Mouse (Mus musculus) right cerebral cortex, postnatal 14 days (tissue): Measurements from ENCODE around the gene Zer1.

ENCODE experiments used
- DNase-seq: peaks from one replicate; pipeline ENCODE4 v3.0.0; 2022

Zer1 gene

DNA sequence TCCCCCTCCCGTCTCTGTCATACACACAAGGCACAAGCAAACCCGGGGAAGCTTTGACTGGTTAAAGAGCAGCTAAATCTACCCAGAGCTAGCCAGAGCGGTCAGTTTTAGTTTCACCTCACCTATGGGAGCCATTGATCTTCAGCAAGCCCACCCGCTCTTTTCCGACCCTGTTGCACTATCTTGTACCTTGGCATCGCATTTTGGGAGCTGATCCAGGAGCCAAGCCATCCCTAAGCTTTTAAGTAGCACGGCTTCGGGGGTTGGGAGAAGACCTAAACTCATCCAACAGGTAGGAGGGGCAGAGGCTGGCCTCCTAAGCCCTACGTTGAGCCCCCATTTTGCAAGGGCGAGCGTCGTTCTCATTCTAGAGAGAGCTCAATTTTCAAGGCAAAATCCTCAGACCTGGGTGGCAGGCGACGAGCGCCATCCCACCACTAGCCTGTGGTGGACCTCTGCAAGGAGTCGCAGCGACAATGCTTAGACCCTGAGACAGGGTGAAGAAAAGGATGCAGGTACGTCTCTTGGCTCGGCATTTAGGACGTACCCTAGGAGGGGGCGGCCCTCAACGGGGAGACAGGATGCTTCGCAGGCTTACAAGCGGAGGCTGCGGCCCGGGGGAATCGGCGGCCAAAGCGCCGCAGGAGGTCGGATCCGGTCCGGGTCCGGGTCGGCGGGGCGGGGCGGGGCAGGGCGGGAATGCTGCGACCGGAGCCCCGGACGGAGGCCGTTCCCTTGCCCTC lies 485 bp downstream of the Zer1 start:
- DNase-seq: no peak

DNA sequence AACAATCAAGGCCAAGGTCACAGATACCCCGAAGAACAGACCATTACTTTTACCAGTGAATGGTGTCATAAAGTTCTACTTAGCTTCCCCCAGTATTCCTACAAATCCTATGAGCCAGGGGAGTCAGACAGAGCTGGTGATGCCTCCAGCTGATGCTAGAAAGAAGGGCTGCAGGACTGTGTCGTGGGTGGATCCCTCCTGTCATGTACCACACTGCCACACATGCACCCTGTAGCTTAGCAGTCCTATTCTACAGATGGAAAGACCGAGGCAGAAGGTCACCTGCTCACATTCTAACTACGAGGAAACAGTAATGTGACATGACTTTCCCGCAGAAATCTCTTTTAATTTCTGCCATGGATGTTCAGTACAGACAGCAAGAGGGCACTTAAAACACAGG lies 1.6 kb downstream of the Zer1 start:
- DNase-seq: no peak

DNA sequence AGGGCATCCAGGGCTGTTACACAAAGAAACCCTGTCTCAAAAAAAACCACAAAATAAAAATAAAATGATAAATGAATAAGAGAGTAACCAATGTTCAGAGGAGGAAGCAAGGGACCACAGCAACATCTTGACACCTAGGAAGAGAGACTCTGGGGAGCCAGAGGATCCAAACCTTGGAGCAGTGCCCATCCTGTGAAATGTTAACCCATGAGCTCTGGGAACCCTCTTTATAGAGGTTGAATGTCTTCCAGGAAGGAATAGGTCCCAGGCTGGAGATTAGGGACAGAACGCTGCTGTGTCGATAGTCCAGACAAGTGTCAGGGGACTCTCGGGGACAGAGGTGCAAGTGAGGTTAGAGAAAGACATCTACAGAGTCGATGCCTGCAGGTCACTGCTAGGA lies 4.1 kb downstream of the Zer1 start:
- DNase-seq: no peak

GRCm38 (mm10) chr2:30119641-30120051 lies 4.7 kb downstream of the Zer1 start:
- peak; percentile 58 for DNase-seq

GRCm38 (mm10) chr2:30112564-30112963 lies 11.8 kb downstream of the Zer1 start:
- DNase-seq: no peak

- DNase-seq: no peak
Measured at GRCm38 (mm10) chr2:30111500-30111899, 12.9 kb downstream of the Zer1 start.

GRCm38 (mm10) chr2:30108260-30108659 lies 16.1 kb downstream of the Zer1 start:
- no peak for DNase-seq

DNA sequence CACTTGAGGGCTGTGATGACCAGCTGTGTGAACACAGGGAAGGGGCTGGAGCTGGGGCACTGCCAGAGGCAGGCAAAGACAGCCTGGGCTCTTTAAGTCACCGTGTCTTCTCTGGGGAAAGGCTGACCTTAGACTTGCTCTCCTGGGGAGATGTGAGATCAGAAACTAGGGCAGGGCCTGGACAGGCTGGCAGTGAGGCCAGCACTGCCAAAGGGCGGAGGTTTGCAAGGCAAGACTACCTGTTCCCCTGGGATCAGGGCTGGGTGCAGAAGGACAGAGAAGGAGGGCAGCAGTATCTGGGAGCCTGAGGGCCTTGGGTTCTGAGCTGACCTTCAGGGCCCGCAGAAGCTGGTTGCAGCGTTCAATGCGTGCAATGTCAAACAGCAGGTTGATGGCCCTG lies 16.7 kb downstream of the Zer1 start:
- DNase-seq: no peak

GRCm38 (mm10) chr2:30106364-30106763 lies 18.0 kb downstream of the Zer1 start:
- peak; percentile 57 for DNase-seq

DNA sequence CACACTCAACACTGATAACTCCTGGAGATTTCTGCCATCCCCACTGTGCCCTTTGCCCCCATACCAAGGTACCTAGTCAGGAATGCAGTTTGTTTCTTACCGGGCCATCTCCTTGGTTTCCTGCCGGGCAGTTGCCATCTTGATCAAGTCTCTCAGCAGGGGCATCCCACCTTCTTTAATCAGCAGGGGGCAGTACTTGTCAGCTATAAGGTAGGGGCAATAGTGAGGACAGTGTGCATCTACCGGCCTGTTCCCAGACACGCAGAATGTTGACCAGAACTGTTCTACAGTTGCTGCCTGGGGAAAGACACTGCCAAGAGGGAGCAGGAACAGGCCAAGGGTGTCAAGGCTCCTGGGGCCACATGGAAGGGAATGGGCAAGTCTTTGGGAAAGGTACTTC lies 24.2 kb downstream of the Zer1 start:
- DNase-seq: no peak

DNA sequence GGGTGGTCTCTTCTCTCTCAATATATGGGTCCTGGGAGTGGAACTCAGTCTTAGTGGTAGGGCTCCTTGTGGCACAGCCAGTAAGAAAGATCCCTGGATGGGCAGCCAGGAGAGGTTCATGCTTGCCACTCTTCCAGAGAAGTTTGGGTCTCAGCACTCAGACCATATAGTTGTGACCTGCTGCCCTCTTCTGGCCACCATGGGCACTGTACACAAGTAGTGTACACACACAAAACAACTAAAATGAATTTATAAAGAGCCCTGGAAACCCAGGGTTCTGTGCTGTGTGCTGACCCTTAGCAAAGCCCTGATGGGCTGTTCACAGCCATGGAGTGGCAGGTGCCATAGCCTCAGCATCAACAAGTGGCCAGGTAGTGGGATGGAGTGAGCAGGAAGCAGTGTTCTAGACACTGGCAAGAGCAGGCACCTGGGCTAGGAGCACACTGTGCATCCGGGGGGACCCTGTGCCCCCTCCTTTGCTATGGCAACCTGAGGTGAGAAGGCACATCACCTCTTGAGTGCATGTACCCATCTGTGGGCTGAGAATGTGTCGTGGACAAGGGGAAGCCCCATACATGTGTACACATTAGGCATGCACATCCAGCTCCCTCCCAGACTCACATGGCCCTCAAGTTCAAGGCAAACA lies 28.4 kb downstream of the Zer1 start:
- peak; percentile 60 for DNase-seq

GRCm38 (mm10) chr2:30094208-30094588 lies 30.2 kb downstream of the Zer1 start:
- DNase-seq: no peak

DNA sequence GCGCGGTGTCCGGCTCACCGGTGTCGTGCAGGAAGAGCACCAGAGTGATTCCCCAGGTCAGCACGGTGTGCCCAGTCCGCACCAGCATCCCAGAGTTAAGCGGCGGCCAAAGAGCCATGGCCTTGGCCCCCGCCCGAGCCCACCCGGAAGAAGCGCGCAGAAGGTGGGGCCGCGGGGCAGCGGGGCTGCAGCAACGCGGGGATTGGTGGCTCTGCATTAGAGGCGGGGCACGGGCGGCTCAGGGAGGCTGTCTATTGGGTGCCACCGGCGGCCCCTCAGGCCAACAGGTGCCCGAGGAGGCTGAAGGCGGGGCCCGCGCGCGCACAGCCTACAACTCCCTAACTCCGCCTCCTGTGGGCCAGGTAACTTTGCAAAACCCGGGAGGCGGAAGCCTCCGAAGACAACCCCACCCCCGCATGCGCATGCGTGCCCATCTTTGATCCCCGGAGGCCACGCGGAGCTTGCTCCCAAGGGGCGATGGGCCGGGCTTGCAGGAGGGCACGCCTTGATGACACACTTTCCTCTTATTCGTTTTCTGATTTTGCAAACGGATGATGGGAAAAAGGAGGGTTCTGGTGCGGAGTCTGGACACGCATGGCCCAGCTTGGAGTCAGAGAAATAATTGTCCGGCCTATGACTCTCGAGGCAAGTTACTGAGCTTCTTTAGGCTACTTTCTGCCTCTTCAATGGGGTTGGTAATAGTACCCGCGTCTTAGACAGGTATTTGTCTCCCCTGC lies 30.7 kb downstream of the Zer1 start, which contains the start of gene Zdhhc12:
Gene Zdhhc12 (minus strand): TSS at position 178 of the 737 bp plus-strand sequence.
- peak; percentile 89 for DNase-seq

GRCm38 (mm10) chr2:30092280-30092918 lies 32.0 kb downstream of the Zer1 start:
- DNase-seq: no peak

DNA sequence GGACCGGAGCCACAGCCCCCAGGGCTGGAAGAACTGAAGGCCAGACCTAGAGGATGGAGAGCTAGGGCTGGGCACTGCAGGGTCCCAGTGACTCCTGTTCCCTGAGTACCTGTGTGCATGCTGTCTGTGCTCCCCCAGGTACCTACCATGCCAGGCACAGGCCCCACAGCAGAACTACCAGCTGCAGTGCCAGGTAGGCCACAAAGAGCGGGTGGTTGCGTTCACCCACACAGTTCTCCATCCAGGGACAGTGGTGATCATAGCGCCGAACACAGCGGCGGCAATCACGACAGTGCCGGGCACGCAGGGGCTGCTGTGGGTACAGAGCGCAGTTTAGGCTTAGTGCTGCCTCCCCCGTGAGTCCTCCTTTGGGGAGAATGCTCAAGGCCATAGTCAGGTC lies 32.9 kb downstream of the Zer1 start:
- no peak for DNase-seq

- DNase-seq: no peak
Measured at GRCm38 (mm10) chr2:30087310-30087709, 37.1 kb downstream of the Zer1 start.

DNA sequence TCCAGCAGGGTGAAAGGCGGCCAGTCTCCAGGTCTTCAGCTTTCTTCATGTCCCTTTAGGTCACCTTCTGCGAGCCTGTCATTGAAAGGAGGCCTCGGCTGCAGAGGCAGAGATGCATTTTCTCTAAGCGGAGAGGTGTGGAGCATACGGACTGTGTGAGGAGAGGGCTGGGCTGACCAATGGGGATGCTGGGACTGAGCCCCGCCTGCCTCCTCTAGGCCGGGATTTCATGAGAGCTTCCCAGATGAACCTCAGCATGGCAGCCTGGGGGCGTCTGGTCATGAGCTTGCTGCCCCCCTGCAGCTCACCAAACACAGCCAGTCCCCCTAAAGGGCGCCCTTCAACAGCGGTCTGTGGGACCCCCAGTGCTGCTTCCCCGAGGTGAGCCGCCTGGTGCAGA lies 39.8 kb downstream of the Zer1 start:
- DNase-seq: no peak

- no peak for DNase-seq
Measured at GRCm38 (mm10) chr2:30084113-30084512, 40.3 kb downstream of the Zer1 start.

DNA sequence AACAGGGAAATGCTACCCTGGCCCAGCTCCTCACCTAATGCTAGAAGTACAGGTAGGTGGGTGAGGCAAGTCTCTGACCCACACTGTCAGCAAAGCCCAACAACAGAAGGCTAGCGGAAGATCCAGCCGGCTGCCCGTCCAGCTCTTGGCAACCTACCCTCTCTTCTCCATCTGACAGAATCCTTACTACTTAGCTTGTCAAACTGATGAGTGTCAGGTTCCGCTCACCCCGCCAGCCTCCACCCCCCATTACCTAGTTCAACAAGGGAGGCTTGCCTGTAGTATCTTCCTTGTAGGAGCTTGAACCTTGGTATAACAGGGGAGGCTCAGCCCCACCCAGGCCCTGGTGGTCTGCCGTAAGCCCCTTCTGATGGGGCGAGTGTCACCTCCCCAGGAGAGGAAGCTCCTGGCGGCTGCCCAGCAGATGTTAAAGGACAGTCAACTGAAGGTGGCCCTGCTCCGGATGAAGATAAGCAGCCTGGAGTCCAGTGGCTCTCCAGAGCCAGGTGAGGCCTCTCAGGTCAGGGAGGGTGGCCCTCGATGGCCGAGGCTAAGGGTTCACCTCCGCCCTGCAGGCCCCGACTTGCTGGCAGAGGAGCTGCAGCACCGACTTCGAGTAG lies 44.1 kb downstream of the Zer1 start:
- DNase-seq: no peak

- no peak for DNase-seq
Measured at GRCm38 (mm10) chr2:30078760-30079159, 45.6 kb downstream of the Zer1 start.

DNA sequence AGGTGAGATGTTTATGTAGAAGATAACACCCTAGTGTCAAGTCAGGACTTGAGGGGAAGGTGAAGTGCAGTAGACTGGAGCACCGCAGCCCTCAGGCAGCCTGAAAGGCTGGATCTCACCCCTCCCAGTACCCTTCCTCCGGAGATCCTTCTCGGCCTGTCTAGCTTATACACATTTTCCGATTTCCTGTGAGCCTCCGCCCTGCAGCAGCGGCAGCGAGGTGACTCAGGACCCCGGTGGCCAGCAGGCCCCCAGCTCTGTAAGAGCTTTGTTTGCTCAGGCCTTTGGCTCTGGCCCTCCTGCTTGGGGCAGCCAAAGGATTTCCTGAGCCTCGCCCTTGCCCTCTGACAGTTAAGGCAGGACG lies 46.1 kb downstream of the Zer1 start:
- DNase-seq: no peak

GRCm38 (mm10) chr2:30077502-30078348 lies 46.7 kb downstream of the Zer1 start, which contains the start of gene Pkn3:
Gene Pkn3 (plus strand): TSS chr2:30077684.
- DNase-seq: peak; percentile 77
